Mouse (Mus musculus) erythroblast, embryonic 14.5 days (primary cell): ENCODE measurements around the gene Tln1.

Experiments
- GATA1 ChIP-seq: IDR thresholded peaks from 2 replicates; pipeline ENCODE4 v1.6.1; 2012; ENCODE audit warnings: low read length, inconsistent platforms, mixed read lengths
- TAL1 ChIP-seq: IDR thresholded peaks from 3 replicates; pipeline ENCODE4 v1.6.1; 2012; ENCODE audit warnings: low read length, inconsistent platforms, mixed read lengths

GRCm38 (mm10) chr4:43578376-43579204, 16.1 kb upstream of the Tln1 start, which contains the start of the genes Rgp1 and Gba2:
- TF ChIP-seq GATA1 (no peak), TAL1 (no peak)
